Mouse (Mus musculus) cerebral cortex, adult 2 months (tissue): Measurements from ENCODE around the gene Xrcc1.

Source experiments
- WGBS: fragments of 180-500 bp; shearing (Covaris S2); methylation state at CpG from one replicate; pipeline ENCODE4 v1.1.7; 2018; 5-methylcytosine and 5-hydroxymethylcytosine counted together

Gene Xrcc1

GRCm38 (mm10) chr7:24564607-24565265 lies 18.6 kb downstream of the Xrcc1 start:
- WGBS = 65% methylated on average over 6 of the region's 6 CpGs

- WGBS = 92% methylated on average over 11 of the region's 11 CpGs
Observed at GRCm38 (mm10) chr7:24565627-24566026, 19.5 kb downstream of the Xrcc1 start.

- WGBS = 96% methylated on average over 9 of the region's 9 CpGs
Observed at GRCm38 (mm10) chr7:24566206-24566605, 20.1 kb downstream of the Xrcc1 start.

DNA sequence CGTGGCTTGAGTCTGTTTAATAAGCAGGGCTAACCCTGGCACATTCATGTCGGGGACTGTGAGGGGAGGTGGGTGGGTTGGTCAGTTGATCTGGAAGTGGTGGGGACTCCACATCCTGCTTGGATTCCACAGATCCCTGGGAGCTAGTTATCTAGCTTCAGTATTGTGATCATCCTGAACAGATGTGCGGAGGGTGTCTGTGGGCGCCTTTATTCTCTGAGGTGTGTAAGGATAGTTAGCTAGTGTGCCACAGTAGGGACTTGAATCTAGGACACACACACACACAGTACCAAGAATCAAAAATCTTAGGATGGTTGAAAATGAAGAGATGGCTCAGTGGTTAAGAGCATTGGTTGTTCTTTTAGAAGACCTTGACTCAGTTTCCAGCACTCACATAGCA lies 22.4 kb downstream of the Xrcc1 start:
- 69% methylated on average over 4 of the region's 4 CpGs for WGBS

DNA sequence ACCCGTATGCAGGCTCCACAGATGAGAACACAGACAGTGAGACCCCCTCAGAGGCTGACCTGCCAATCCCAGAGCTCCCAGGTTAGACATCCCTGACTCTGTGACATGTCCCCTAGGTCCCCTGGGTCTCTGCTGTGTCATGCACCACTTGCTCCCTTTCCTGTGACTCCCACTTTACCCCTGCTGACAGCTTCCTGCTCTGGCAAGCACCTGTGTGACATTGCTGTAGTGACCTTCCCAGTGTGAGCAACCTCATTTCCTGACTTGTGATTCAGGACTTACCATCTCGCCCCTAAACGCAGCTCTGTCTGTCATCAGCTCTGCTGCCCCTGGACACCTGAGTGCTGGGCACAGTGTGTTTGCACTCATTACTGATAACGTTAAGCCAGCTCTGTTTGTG lies 25.0 kb downstream of the Xrcc1 start:
- WGBS = 89% methylated on average over 4 of the region's 4 CpGs

DNA sequence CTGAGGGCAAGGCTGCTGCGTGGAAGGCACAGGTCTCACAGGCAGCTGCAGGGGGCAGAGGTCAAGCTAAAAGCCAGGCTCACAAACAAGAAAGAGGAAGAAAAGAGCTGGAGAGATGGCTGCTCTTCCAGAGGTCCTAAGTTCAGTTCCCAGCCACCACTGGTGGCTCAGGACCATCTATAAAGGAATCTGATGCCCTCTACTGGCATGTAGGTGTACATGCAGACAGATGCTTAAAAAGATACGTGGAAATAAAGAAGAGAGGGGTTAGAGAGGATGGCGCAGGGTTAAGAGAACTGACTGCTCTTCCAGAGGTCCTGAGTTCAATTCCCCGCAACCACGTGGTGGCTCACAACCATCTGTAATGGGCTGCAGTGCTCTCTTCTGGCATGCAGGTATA lies 26.4 kb downstream of the Xrcc1 start:
- 64% methylated on average over 5 of the region's 5 CpGs for WGBS

GRCm38 (mm10) chr7:24574224-24574796 lies 28.2 kb downstream of the Xrcc1 start:
- 66% methylated on average over 12 of the region's 12 CpGs for WGBS

GRCm38 (mm10) chr7:24577811-24578210 lies 31.7 kb downstream of the Xrcc1 start:
- WGBS = 94% methylated on average over 10 of the region's 10 CpGs

- 88% methylated on average over 6 of the region's 6 CpGs for WGBS
Observed at GRCm38 (mm10) chr7:24584876-24585275, 38.8 kb downstream of the Xrcc1 start.

DNA sequence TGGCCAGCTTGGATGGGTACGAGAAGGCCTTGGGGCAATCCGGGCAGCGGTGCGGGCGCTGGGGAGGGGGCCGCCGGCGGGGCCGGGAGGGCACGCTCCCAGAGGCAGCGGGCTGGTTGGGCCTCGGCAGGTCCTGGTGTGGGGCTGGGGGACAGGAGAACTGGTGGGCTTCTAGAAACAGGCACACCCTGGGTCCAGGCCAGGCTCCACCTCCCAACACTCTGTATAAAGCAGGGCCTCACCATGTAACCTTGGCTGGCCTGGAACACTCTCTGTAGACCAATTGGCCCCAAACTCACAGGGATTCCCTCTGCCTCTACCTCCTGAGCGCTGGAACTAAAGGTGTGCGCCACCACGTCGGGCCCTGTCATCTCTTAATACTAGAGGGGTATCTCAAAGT lies 39.9 kb downstream of the Xrcc1 start:
- WGBS = 59% methylated on average over 16 of the region's 16 CpGs

DNA sequence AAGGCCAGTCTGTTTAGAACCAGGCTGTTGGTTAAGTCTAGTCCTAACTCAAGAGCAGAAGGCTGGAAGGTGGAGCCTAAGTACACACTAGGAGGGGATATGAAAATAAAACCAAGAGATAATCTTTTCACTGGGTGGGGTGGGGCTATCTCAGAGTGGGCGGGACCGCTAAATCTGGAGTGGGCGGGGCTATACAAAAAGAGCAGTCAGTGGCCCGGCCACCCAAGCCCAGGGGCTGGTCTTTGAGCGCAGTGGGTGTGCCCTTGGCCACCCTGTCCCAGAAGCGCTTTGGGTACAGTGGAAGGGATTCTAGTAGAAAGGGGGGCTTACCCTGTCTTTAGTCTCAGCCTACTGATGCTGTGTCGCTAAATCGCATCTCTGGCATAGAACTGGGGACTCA lies 40.7 kb downstream of the Xrcc1 start:
- WGBS = 7% methylated on average over 8 of the region's 8 CpGs

DNA sequence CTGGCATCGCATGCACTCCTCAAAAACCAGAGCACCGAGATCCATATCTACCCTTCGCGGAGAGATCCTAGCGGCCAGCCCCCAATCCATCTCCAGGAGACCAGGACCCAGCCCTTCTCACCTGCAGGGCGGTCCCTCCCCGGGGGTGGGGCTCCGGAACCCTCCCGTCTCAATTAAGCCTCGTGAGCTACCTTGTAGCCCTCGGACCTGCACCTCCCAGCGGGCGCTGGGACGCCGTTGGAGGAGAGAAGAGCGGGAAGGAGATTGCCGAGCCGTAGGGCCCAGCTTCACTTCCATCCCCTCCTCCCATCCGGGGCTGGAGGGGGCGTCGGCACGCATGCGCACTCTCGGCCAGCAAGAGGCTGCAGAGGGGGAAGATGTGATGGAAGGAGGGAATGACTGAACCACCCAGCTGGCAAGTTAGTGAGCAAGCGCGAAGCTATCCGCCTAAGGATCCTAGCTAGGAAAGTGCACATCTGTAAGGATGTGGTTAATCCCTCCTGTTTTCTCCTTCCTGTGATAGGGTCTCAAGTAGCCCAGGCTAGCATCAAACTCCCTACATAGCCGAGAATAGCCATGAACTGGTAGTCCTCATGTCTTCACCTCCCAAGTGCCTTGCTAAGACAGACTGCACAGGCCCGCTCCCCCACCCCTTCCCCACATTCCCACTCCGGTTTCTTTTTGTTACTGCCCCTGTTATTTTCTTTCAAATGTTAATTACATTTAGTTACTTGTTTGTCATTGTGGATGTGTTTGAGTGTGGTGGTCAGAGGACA lies 41.4 kb downstream of the Xrcc1 start, which contains the start of the genes Ethe1 and Zfp575:
TSS of gene Ethe1 (plus strand) at position 214 of the 776 bp plus-strand sequence.
TSS of gene Zfp575 (minus strand) at position 312 of the 776 bp plus-strand sequence.
- WGBS = 7% methylated on average over 30 of the region's 30 CpGs

GRCm38 (mm10) chr7:24588336-24588735 lies 42.2 kb downstream of the Xrcc1 start:
- 81% methylated on average over 13 of the region's 13 CpGs for WGBS

DNA sequence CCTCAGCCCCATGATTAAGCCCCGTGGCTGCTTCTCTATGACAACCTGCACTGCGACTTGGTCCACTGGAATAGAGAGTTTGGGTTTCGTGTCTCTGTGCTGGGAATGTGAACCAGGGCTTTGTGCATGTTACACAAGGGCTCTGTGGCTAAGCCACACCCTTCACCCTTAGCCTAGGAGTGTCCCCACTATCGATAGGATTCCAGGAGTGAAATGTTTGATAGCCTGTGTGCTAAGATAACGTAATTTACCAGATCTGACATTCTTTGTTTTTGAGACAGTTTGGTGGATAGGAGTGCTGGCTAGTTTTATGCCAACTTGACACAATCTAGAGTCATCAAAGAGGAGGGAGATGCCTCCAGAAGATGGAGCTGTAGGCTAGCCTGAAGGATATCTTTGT lies 45.6 kb downstream of the Xrcc1 start:
- 83% methylated on average over 5 of the region's 5 CpGs for WGBS

GRCm38 (mm10) chr7:24592163-24592562 lies 46.1 kb downstream of the Xrcc1 start:
- WGBS = 42% methylated on average over 4 of the region's 4 CpGs

- WGBS = 67% methylated on average over 6 of the region's 6 CpGs
Observed at GRCm38 (mm10) chr7:24592781-24593180, 46.7 kb downstream of the Xrcc1 start.

DNA sequence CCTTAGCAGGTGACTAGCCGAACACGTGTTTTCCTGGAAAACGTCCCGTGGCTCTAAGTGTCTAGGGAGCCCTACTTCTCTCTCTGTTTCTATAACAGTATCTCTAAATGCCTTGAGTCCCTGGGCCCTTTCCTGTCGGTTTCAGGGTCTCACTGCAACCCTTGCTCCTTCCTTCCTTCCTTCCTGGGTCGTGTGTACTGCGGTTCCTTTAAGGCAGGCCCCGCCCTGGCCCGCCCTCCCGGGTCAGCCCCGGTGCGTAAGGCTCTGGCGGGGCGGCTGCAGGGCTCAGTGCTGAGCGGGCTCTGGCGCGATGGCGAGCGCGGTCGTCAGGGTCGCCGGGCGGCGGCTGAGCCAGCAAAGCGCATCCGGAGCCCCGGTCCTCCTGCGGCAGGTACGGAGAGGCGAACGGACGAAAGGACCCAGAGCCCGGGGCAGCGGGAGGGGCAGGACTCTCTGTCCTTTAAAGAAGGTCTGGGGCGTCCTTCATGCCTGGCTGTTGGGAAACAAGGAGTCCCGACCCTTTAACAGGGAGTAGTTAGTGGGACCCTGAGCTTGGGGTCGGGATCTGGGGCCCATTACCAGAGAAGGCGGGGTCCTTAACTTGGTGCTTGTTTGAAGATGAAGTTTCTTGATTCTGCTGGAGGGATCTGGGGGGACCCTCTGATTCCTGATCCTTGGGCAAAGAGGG lies 47.7 kb downstream of the Xrcc1 start:
- WGBS = 1% methylated on average over 39 of the region's 39 CpGs

DNA sequence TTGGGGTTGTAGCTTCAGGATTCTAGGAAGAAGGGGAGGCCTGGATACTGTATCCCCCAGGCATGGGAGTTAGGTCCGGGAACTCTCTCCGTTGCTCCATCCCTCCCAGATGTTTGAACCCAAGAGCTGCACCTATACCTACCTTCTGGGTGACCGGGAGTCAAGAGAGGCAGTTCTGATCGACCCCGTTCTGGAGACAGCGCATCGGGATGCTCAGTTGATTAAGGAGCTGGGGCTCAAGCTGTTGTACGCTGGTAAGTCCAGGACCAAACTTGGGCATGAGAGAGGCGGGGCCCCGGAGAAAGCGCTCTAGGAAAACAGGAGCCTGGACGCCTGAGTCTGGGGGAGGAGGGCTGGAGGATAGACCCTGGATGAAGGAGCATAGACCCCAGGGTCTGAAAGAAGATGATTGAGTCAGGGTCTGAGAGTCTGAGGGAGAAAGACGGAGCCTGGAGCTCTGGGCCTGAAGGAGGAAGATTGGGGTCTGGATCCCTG lies 48.3 kb downstream of the Xrcc1 start:
- WGBS = 17% methylated on average over 13 of the region's 13 CpGs

GRCm38 (mm10) chr7:24595464-24595863 lies 49.4 kb downstream of the Xrcc1 start:
- WGBS = 84% methylated on average over 2 of the region's 2 CpGs

- 85% methylated on average over 4 of the region's 4 CpGs for WGBS
Observed at GRCm38 (mm10) chr7:24598121-24598520, 52.0 kb downstream of the Xrcc1 start.

GRCm38 (mm10) chr7:24599211-24600067 lies 53.4 kb downstream of the Xrcc1 start:
- 85% methylated on average over 15 of the region's 15 CpGs for WGBS
